Mouse (Mus musculus) embryonic facial prominence, embryonic 11.5 days (tissue): ENCODE results near the gene Bmp15. TPM values are rescaled to one million over a fixed set of nuclear protein-coding genes. Genes with fewer than 3 reads are reported as not detected.

Experiments
- polyA plus RNA-seq: library from polyadenylated mRNA; unstranded; fragments of >200 nt; fragmentation: Nextera tagmentation; extraction: Ambion mirVana; gene quantifications from 2 replicates; pipeline ENCODE4 v1.2.1, GENCODE M21; 2014

The Bmp15 gene
- polyA plus RNA-seq, 1 experiment from 2014 or later = not detected

Other genes with a start within 250 kb of the Bmp15 start
- 0.15 TPM in 1 of 2 replicates, not detected in the other for gene AU022751, start 237.3 kb downstream of the Bmp15 start, polyA plus RNA-seq
- 16.2 and 16.6 TPM in 2 replicates for gene Nudt10, start 147.7 kb downstream of the Bmp15 start, polyA plus RNA-seq
- 10.8 and 12.9 TPM in 2 replicates for gene Shroom4, start 79.1 kb upstream of the Bmp15 start, polyA plus RNA-seq